Mouse (Mus musculus) embryo, embryonic 9.5 days (tissue): ENCODE measurements at regions not wholly inside any gene's neighbourhood (a gene's known extent, or its start where the extent isn't known, plus 50 kb on each side); places are given as distances from the start of the nearest gene placed in this dataset.
A peak's percentile ranks its signal among the peaks of the same experiment; 100 is the strongest.
"Not testable (repeated sequence)": the region's sequence is repeated elsewhere in the genome, so short reads cannot be mapped to it uniquely, and the experiment has no call there.

ENCODE experiments used
- DNase-seq: peaks from one replicate; pipeline ENCODE4 v3.0.0-alpha.2; 2017; ENCODE audit errors: extremely low spot score

DNA sequence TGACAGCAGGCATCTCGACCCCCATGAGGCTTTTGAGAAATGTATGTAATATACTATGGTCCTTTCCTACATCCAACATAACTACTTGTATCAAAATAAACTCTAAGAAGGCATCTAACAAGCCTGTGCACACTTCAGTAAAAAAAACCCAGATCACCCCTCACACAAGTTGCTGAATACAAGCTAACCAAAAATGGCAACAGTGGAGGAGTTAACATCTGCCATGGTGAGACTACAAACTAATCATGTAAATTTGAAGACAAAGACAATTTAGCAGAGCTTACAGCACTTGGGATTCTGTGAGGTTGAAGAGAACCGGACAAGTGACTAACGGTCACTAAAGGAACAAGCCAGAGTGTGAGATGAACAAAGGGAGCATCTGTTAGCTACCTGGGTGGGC, 380.6 kb upstream of the Ngly1 start:
- no peak for DNase-seq

DNA sequence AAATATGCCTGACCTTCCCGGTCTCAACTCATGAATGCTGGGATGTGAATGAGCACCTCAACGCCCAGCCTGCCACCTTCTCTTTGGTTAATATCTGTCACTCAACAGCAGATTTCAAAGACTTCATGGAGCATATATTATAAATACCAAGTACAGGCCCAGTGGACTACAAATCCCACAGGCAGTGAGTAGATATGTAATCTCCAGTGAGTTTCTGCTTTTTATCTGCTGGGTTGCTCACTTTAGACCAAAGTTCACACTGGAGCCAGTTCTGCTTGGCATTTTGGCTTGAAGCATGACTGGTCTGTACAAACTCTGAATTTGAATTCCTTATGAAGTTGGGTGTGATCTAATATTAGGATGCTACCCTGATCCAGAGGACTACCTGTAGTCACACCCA, 377.1 kb upstream of the Ngly1 start:
- DNase-seq, result no peak

DNA sequence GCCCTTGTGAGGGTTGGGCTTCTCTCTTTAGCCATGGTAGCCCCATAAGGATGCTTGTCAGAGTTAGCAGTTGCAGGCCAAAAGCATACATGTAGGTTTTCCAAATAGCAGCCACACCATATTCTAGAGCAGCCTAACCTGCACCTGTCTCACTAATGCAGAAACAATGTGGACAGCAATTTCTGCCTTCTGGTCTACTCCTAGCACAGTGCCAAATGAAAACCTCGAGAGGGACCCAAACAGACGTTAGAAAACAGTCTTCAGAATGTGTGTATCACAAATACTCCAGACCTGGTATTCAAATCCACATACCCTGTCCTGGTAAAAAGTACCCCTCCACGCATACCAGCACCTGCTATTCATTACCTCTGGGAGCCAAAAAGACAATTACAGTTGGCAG, 368.9 kb upstream of the Ngly1 start:
- DNase-seq, result no peak

DNA sequence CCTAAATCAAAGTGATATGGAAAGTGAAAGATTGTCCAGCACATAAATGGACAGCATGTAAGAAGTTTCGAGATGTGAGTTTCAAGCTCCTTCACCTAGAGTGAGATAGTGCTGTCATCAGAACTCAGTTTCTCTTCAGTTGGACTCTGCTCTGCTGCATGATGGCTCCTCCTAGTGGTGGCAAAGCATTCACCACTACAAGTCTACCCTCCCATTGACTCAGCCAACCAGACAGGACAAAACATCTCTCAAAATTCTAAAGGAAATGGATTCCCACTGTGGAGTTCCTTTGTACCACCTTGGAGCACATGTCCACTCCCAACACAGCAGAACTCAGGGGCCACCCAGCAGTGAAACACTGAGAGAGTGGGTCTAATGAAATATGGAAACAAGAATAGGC, 367.8 kb upstream of the Ngly1 start:
- DNase-seq, result peak; percentile 31

DNA sequence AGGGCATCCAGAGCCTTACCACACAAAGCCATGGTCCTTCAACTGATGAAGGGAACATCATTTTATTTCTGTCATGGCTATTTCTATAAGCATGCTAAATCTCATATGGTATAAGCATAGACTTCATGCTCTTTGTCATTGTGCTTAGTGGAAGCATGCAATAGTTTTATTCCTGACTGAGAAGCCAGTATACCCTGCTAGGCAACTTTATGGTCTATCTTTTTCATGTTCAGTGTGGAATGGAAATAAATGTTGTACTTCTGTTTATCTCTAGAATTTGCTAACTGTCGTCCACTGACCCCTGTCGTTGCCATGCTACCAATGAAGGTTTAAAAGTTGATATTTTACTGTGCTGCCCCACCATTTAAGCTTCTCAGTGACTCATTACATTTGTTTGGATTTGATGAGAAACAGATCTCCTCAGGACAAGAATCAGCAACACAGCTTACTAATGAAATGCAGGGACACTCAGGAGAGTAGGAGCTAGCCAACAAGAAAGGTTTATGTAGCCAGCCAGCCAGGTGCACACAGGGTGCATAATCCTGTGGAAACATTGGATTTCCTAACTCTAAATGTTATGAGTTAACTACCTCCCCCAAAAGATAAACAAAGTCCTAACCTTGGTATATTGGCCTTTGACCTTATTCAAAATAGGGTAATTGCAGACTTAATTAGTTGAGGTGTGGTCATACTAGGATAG, 364.3 kb upstream of the Ngly1 start:
- no peak for DNase-seq

DNA sequence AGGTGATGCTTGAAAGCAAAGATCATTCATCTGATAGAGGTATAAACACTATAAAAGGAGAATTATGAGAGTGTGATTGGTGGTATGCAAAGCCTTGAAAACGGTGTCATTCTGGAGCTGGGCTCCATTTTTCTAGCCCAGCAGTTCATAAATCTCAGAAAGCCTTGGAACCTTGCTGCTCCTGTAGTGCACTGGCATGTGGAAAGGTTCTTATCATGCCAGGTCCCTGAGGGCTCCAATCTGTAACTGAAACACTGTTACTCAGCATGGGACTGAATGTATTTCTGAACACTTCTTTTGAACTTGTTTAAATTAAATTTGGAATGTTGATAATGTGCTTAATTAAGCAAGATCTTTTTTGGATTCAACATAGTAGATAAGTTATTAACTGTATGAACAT, 352.0 kb upstream of the Ngly1 start:
- no peak for DNase-seq

DNA sequence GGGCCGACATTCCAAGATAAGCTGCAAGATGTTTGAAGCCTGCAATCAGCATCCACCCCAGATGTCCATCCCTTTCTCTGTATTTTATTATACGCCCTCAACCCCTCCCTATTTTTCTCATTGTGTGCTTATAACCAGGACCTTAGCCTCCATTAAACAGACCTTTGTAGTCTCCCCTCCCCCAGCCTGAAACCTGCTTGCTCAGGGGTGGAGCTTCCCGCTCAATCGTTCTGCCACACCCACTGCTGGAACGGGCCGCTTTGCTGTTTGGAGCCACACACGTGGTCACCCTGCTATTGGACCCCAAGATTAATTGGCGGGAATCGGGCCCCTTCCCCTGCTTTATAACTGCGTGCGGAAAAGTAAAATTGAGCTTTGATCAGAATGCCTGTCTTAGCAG, 342.7 kb upstream of the Ngly1 start:
- not testable (repeated sequence) for DNase-seq

DNA sequence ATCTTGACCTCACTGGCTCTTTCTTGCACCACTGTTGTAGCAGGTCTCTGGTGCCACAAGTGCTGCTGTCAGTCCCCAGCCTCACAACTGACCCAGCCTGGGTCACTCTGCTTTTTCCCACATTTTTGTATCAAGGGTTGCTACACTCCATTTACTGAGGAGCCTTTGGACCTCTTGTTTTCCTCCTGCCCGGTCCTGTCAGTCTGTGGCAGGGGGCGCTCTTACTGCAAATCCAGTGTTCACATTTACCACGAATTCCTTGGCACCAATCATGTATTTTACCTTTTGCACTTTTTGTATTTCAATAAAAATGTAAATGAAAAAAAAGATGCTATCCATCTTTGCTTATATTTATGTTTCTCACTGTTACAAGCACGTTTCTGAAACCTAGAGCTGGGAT, 335.9 kb upstream of the Ngly1 start:
- not testable (repeated sequence) for DNase-seq

DNA sequence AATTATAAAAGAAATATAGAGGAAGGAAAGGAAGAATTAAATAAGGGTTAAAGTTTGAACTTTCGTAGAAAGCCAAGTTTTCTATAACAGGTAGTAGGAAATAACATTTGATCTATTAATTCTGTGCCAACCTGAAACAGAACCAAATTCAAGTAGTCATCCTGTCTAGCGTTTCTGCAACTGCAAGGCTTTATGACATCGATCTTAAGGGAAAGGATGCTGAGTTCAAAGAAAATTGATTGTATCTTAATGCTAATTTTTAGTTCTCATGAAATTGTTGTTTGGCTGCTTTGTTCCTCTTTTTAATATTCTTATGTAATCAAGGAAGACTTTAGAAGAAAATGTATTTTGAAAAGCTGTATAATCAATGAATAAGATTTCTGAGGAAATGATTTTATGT, 334.9 kb upstream of the Ngly1 start:
- DNase-seq, result no peak

DNA sequence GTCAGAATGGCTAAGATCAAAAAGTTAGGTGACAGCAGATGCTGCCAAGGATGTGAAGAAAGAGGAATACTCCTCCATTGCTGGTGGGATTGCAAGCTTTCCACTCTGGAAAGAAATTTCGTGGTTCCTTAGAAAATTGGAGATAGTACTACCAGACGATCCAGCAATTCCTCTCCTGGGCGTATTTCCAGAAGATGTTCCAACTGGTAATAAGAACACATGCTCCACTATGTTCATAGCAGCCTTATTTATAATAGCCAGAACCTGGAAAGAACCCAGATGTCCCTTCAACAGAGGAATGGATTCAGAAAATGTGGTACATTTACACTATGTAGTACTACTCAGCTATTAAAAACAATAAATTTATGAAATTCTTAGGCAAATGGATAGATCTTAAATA, 324.4 kb upstream of the Ngly1 start:
- not testable (repeated sequence) for DNase-seq

DNA sequence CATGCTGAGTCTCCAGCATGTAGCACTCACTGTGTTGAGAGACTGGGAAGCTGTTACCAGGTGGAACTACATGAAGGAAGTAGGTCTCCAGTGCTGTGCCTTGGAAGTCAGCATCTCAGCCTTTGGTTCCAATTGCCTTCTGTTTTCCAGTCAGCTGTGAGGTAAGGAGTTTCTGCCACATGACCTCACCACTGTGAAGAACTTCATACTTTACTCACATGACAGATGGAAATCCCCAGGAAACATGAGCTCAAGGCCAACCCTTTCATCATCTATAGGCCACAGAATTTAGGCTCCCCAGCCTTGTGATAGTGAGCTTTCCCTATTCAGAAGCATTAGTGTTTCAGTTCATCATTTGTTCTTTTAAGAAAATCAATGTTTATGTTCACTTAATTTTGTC, 314.4 kb upstream of the Ngly1 start:
- DNase-seq, result no peak

DNA sequence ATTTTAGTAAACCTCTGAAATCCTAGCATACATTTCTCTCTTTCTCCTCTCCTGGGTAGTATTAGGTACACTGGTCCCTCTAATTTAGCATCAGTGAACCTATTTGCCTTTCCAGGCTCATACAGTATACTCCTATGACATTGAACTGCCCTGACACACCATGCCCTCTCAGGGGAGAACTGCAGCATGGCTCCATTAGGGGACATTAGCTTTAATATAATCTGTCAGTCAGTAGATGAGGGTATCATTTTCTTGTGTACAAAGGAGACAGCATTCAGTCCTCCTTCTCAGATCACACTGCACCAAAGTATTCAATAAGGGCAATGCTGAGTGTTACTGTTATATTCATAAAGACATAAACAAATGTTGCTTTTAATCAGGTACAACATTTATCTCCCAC, 278.8 kb upstream of the Ngly1 start:
- DNase-seq, result no peak

DNA sequence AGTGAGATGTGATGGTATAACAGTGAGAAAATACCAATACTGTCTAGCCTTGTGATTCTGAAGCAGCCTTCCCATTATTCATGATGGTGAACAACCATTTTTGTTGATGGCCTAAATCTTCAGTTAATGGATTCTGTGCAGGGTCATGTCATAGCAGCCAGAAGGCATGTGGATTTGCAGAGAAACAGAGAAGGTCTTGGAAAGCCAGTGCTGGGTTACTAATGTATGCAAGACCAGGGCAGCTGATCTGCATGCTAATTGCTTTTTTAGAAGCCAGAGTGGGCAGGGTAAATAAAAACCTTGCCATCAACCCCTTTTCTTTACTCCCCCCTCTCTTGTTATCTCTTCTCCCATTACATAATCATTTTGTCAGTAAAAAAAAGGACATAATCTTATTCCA, 278.3 kb upstream of the Ngly1 start:
- no peak for DNase-seq

DNA sequence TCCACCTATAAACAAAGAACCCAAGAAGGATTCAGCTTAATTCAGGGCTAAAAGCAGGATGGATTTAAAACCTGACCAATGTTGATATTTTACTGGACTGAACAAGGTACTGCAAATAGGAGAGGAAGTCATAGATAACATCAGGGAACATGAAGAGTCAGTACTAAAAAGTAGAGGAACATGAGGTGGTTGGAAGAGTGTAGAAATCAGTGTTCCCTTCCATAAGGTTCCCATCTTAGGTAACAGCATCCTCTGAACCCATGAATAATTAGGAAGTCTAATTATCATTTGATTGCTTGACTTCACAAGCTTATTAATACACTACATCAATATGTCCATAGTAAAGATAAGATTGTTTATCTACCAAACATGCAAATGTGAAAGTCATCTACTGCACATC, 277.8 kb upstream of the Ngly1 start:
- DNase-seq, result no peak

DNA sequence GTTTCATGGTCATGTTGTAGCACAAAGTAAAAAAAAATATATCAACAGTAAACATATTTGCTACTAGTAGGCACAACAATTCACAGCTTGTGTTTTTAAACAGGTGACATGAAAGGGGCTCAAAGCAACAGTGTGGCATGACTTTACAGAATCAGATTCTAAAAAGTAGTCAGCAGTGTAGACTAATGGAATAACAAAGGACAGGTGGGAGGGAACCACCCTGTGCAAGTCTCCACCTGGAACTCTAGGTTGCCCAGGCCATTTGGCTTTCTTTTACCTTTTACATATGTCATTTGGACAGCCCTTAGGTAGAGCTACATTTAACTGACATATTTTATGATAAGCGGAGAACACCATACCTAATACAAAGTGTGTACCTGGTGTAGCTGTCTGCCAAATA, 271.7 kb upstream of the Ngly1 start:
- DNase-seq, result no peak

DNA sequence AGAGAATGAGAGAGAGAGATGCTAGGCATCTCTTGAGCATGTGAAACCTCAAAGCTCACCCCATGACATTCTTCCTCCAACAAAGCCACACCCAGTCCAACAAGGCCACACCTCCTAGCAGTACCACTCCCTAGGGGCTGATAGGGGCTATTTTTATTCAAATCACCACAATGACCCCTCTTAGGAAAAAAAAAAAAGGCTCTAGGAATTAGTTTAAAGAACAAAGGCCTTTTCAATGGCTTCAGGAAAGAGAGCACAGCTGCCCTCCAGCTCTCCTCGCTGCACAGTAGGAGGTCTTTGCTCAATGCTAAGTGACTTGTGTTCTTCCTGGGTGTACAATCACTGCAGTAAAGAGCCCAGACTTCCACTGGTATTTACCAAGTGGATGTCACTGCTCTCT, 270.8 kb upstream of the Ngly1 start:
- peak; percentile 6 for DNase-seq

DNA sequence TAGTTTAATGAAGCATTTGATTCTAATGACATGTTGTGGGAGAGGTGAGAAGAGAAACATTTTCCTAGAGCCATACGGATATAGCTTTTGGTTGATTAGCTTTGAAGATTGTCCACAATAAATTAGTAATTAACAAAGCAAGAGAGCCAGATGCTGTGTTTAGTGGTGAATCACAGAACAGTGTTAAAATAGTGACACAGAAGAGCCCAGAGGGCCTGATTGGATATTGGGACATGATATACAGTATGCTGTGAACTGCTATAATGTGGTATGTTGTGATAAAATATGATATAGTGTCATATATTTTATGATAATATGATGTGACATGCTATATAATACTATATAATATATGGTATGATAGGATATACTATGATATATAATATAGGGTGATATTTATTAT, 243.7 kb upstream of the Ngly1 start:
- DNase-seq, result no peak

DNA sequence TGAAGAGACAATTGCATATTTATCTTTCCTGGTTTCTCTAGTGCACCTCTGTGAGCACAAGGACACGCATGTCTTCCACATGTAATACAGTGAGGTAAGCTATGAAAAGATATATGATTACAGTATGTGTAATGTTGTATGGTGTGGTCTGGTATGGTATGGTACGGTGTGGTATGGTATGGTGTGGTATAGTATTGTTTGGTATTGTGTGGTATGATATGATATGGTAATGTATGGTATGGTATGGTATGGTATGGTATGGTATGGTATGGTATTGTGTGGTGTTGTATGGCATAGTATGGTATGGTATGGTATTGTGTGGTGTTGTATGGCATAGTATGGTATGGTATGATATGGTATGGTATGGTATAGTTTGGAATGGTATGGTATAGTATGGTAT, 242.1 kb upstream of the Ngly1 start:
- no peak for DNase-seq

DNA sequence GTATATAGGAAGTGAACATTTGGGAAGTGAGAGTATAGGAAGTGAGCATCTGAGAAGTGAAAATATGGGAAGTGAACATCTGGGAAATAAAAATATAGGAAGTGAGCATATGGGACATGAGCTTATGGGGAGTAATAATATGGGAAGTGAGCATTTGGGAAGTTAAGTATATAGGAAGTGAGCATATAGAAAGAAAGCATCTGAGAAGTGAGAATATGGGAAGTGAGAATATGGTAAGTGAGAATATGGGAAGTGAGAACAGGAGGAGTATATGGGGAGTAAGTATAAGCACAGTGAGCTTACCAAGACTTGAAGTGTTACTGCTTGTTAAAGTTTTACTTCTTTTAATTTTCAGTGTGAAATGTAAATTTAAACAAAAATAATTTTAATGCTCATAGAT, 239.3 kb upstream of the Ngly1 start:
- DNase-seq, result no peak

DNA sequence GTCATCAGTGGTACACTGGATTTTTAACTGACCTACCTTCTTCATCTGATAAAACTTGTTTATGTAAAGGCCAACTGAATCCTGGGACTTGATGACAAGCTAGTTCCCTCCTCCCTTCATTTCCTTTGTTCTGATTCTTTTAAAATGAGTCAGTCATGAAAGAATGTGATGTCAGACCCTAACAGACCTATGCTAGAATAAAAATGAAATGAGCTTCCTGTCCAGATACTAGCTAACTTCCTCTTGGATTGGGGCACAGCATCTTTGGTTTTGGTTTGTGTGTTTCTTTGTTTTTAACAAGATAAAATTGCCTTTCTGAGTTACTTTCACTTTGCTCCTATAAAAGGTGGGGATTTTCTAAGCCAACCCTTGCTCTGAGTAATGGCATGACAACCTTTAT, 225.2 kb upstream of the Ngly1 start:
- DNase-seq, result no peak

DNA sequence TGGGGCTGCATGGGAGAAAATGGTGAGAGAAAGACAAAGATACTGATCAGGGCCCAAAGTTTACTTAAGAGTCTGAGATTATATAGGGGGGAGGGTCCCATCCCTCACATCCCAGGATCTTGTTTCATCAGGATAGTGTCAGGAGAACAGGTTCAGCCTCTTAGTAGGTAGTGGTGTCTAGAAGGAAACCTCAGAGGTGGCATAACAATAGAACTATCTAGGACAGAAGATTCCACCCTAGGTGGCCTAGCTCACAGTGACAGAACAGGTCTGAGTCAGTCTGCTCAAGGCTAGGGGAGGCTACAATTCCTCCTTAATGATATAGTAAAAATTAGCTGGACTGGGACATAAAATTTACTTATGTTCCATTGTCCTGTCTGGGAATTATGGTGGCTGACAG, 211.3 kb upstream of the Ngly1 start:
- no peak for DNase-seq

DNA sequence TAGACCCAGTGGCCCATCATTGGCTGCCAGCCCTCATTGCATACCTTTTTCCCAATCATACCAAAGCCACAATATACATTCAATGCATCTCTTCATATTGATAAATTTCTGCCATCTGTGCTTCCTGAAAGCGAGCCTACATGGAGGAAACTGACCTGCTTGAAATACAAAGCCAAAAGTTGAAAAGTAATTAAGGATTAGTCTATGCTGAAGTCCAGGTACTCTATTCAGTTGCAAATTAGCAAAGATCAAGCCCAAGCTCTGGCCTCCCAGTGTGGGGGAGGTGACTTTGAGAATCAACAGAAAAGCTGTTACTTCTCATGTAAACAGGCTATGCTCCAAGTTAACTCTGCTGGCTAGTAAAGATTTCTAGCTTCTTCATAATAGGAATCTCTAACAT, 210.7 kb upstream of the Ngly1 start:
- no peak for DNase-seq

DNA sequence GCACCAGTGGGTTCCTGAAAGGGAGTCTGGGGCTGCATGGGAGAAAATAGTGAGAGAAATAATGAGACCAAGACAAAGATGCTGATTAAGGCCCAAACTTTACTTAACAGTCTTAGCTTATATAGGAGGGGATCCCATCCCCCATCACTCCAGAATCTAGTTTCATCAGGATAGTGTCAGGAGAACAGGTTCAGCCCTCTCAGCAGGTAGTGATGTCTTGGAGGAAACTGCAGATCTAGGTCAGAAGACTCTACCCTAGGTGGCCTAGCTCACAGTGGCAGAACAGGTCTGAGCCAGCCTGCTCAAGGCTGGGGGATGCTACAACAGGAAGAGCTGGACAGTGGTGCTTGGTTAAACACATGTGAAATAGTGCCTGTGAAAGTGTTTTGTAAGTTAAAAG, 204.6 kb upstream of the Ngly1 start:
- DNase-seq, result no peak

DNA sequence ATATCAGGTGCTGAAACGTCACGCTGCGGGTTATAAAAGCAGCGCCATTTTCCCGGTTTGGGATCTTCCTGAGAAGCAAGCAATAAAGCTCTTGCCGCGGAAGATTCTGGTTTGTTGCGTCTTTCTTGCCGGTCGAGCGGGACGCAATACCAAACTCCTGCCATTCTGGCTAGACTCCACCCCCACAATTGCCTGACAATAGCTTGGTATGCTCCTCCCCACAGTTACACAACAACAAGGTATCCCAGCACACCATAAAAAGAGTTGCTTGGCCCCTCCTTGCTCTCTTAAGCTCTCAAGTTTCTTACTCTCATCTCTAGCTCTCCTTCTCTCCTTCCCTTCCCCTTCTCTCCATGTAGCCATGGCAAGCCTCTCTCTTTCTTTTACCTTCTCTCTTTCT, 176.5 kb upstream of the Ngly1 start:
- DNase-seq, result not testable (repeated sequence)

DNA sequence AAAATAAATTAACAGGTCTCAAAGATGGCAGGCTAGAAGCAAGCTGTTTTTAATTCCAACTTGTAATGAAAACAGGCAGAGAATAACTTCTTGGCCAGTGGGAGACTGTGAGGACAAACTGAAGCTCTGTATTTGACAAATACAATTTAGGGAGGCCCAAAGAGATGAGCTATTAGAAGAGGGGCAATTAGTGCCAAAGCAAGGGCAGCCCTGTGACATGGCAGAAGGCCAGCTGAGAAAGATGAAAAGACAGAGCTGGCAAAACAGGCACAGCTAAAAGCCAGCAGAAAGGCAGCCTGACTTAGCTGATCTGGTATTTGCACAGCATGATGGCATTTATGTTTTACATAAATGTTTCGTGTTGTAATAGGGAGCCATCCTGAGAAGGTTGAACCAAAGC, 175.0 kb upstream of the Ngly1 start:
- no peak for DNase-seq
